Mouse (Mus musculus) E14TG2a.4 (cell line): ENCODE data around the gene Spint1.

ENCODE experiments used
- H3K27me3 ChIP-seq: 2 replicates; pipeline ENCODE4 v1.6.1; 2014; ENCODE audit warnings: low read length, control low read depth; ENCODE audit not compliant: insufficient read depth
- H3K36me3 ChIP-seq: 2 replicates; pipeline ENCODE4 v1.6.1; 2014; ENCODE audit warnings: low read length, control low read depth; ENCODE audit not compliant: insufficient read depth
- H3K4me1 ChIP-seq: replicated peaks from 2 replicates; pipeline ENCODE4 v1.6.1; 2014; ENCODE audit warnings: low read depth, low read length, control low read depth
- H3K4me3 ChIP-seq: replicated peaks from 2 replicates; pipeline ENCODE4 v1.5.1; 2014; ENCODE audit warnings: mild to moderate bottlenecking, low read length
- H3K9me3 ChIP-seq: 2 replicates; pipeline ENCODE4 v1.6.1; 2014; ENCODE audit warnings: low read length, control low read depth
- CTCF ChIP-seq: conservative IDR thresholded peaks from 2 replicates; pipeline ENCODE4 v1.5.1; 2014; ENCODE audit warnings: low read length
- NANOG ChIP-seq: IDR thresholded peaks from 2 replicates; pipeline ENCODE4 v1.6.1; 2014; ENCODE audit warnings: borderline replicate concordance, low read length, mixed read lengths
- POU5F1 ChIP-seq: IDR thresholded peaks from 2 replicates; pipeline ENCODE4 v1.6.1; 2014; ENCODE audit warnings: low read length, borderline replicate concordance

Spint1 gene

GRCm38 (mm10) chr2:119237871-119238220 is 684 bp downstream of the Spint1 start:
- Histone ChIP-seq H3K9me3 (no peaks in the 10 kb centered on the region), H3K4me3 (peak overlapping the region; percentile 91), H3K27me3 (no peaks in the 10 kb centered on the region), H3K4me1 (peaks cover 85% of the 10 kb centered on the region), H3K36me3 (peaks cover 52% of the 10 kb centered on the region)
- TF ChIP-seq CTCF (no peak), POU5F1 (no peak), NANOG (no peak)

- Histone ChIP-seq H3K36me3 (peaks cover 60% of the 10 kb centered on the region), H3K27me3 (no peaks in the 10 kb centered on the region), H3K9me3 (no peaks in the 10 kb centered on the region)
Measured at GRCm38 (mm10) chr2:119238671-119239070, 1.5 kb downstream of the Spint1 start.

GRCm38 (mm10) chr2:119240075-119240818 is 3.1 kb downstream of the Spint1 start:
- Histone ChIP-seq H3K36me3 (peaks cover 68% of the 10 kb centered on the region), H3K9me3 (no peaks in the 10 kb centered on the region), H3K27me3 (no peaks in the 10 kb centered on the region), H3K4me3 (peak overlapping the region; percentile 91), H3K4me1 (peaks cover 79% of the 10 kb centered on the region)
- TF ChIP-seq CTCF (no peak), POU5F1 (no peak), NANOG (no peak)

More at GRCm38 (mm10) chr2:119238671-119239070, 1.5 kb downstream of the Spint1 start:
- TF ChIP-seq POU5F1, result no peak
- TF ChIP-seq NANOG, result no peak
- no peak for TF ChIP-seq CTCF
- peak overlapping the region; percentile 91 for H3K4me3 ChIP-seq
- peaks cover 80% of the 10 kb centered on the region for H3K4me1 ChIP-seq

- Histone ChIP-seq H3K4me3 (peak overlapping the region; percentile 5; the same call in 1 of the 2 replicates), H3K4me1 (peaks cover 79% of the 10 kb centered on the region), H3K9me3 (no peaks in the 10 kb centered on the region), H3K36me3 (peaks cover 68% of the 10 kb centered on the region), H3K27me3 (no peaks in the 10 kb centered on the region)
- TF ChIP-seq CTCF, result no peak
Measured at GRCm38 (mm10) chr2:119240819-119241186, 3.6 kb downstream of the Spint1 start.

GRCm38 (mm10) chr2:119242548-119242947 is 5.4 kb downstream of the Spint1 start:
- TF ChIP-seq CTCF (no peak), NANOG (no peak), POU5F1 (no peak)
- H3K9me3 ChIP-seq, result no peaks in the 10 kb centered on the region
- peaks cover 77% of the 10 kb centered on the region for H3K4me1 ChIP-seq
- H3K36me3 ChIP-seq, result peaks cover 86% of the 10 kb centered on the region
- H3K4me3 ChIP-seq, result no peak overlapping the region
- H3K27me3 ChIP-seq, result no peaks in the 10 kb centered on the region

- Histone ChIP-seq H3K4me1 (peaks cover 75% of the 10 kb centered on the region), H3K27me3 (no peaks in the 10 kb centered on the region), H3K36me3 (peaks cover 90% of the 10 kb centered on the region), H3K4me3 (no peak overlapping the region), H3K9me3 (no peaks in the 10 kb centered on the region)
- TF ChIP-seq POU5F1, result no peak
- TF ChIP-seq NANOG, result no peak
- TF ChIP-seq CTCF, result no peak
Measured at GRCm38 (mm10) chr2:119245246-119245645, 8.1 kb downstream of the Spint1 start.

- no peaks in the 10 kb centered on the region for H3K27me3 ChIP-seq
- peaks cover 67% of the 10 kb centered on the region for H3K36me3 ChIP-seq
- no peak for TF ChIP-seq CTCF
- no peak for TF ChIP-seq POU5F1
- no peak for TF ChIP-seq NANOG
- H3K4me3 ChIP-seq, result no peak overlapping the region
- peaks cover 63% of the 10 kb centered on the region for H3K4me1 ChIP-seq
- H3K9me3 ChIP-seq, result no peaks in the 10 kb centered on the region
Measured at GRCm38 (mm10) chr2:119247904-119248303, 10.7 kb downstream of the Spint1 start.

- peaks cover 58% of the 10 kb centered on the region for H3K4me1 ChIP-seq
- peaks cover 51% of the 10 kb centered on the region for H3K36me3 ChIP-seq
- H3K27me3 ChIP-seq, result peaks cover 8% of the 10 kb centered on the region
- no peak overlapping the region for H3K4me3 ChIP-seq
- no peaks in the 10 kb centered on the region for H3K9me3 ChIP-seq
- TF ChIP-seq CTCF (no peak), POU5F1 (no peak), NANOG (no peak)
Measured at GRCm38 (mm10) chr2:119249592-119250061, 12.5 kb downstream of the Spint1 start.

- Histone ChIP-seq H3K4me1 (peaks cover 58% of the 10 kb centered on the region), H3K36me3 (peaks cover 44% of the 10 kb centered on the region), H3K4me3 (no peak overlapping the region), H3K27me3 (peaks cover 8% of the 10 kb centered on the region), H3K9me3 (no peaks in the 10 kb centered on the region)
- TF ChIP-seq CTCF, result no peak
- no peak for TF ChIP-seq NANOG
Measured at GRCm38 (mm10) chr2:119250377-119250776, 13.2 kb downstream of the Spint1 start.
